Mouse (Mus musculus): ENCODE measurements around the gene Chrna4. TPM values are rescaled to one million over a fixed set of nuclear protein-coding genes. Genes with fewer than 3 reads are reported as not detected.

The Chrna4 gene
- total and polyA plus RNA-seq, 2 experiments from 2014 or later: 17.8 to 24.2 TPM

- H3K9me3 ChIP-seq (ENCODE audit: low read length): no peaks in the 10 kb centered on the region
These were observed 32.2 kb upstream of the Chrna4 start for GRCm38 (mm10) chr2:181075501-181075900.

GRCm38 (mm10) chr2:181072403-181072714 is 29.0 kb upstream of the Chrna4 start:
- no peaks in the 10 kb centered on the region for H3K9me3 ChIP-seq (ENCODE audit: low read length)
- no peaks in the 10 kb centered on the region for H3K36me3 ChIP-seq (ENCODE audit: insufficient read depth)
- ATAC-seq (no peak; the same call in 1 of the 2 replicates), DNase-seq (no peak)
- TF ChIP-seq CTCF (IDR thresholded peaks at IDR 0.05; ENCODE audit: low read depth): no peak
- H3K27ac ChIP-seq (ENCODE audit: low read depth, low read length): no peak overlapping the region
- no peaks in the 10 kb centered on the region for H3K27me3 ChIP-seq (ENCODE audit: insufficient read depth, low read length)
- H3K4me2 ChIP-seq (ENCODE audit: low read depth): no peak overlapping the region
- H3K4me1 ChIP-seq (ENCODE audit: insufficient read depth): no peaks in the 10 kb centered on the region
- 3% methylated on average over 1 of the region's 1 CpGs for WGBS
- H3K4me3 ChIP-seq (ENCODE audit: low read depth, low read length): no peak overlapping the region
- H3K9ac ChIP-seq: no peak overlapping the region

More at GRCm38 (mm10) chr2:181075501-181075900, 32.2 kb upstream of the Chrna4 start:
- TF ChIP-seq CTCF (IDR thresholded peaks at IDR 0.05; ENCODE audit: low read depth): no peak
- Histone ChIP-seq H3K4me2 (ENCODE audit: low read depth) (no peak overlapping the region), H3K27me3 (ENCODE audit: insufficient read depth, low read length) (no peaks in the 10 kb centered on the region), H3K4me1 (ENCODE audit: insufficient read depth) (no peaks in the 10 kb centered on the region), H3K36me3 (ENCODE audit: insufficient read depth) (peaks cover 13% of the 10 kb centered on the region), H3K4me3 (ENCODE audit: low read depth, low read length) (no peak overlapping the region), H3K27ac (ENCODE audit: low read depth, low read length) (no peak overlapping the region), H3K9ac (no peak overlapping the region)
- 86% methylated on average over 12 of the region's 12 CpGs for WGBS
- DNase-seq (no peak), ATAC-seq (no peak)

- Histone ChIP-seq H3K4me1 (ENCODE audit: insufficient read depth) (no peaks in the 10 kb centered on the region), H3K4me3 (ENCODE audit: low read depth, low read length) (no peak overlapping the region), H3K9ac (no peak overlapping the region), H3K27me3 (ENCODE audit: insufficient read depth, low read length) (no peaks in the 10 kb centered on the region), H3K9me3 (ENCODE audit: low read length) (no peaks in the 10 kb centered on the region), H3K36me3 (ENCODE audit: insufficient read depth) (no peaks in the 10 kb centered on the region), H3K27ac (ENCODE audit: low read depth, low read length) (no peak overlapping the region), H3K4me2 (ENCODE audit: low read depth) (no peak overlapping the region)
- ATAC-seq (peak; percentile 75), DNase-seq (peak; percentile 90)
- peak; percentile 97 for TF ChIP-seq CTCF (IDR thresholded peaks at IDR 0.05; ENCODE audit: low read depth)
- WGBS: 49% methylated on average over 7 of the region's 7 CpGs
These were observed 28.5 kb upstream of the Chrna4 start for GRCm38 (mm10) chr2:181071706-181072402.

- H3K4me2 ChIP-seq (ENCODE audit: low read depth): no peak overlapping the region
- H3K9ac ChIP-seq: no peak overlapping the region
- 52% methylated on average over 7 of the region's 7 CpGs for WGBS
- TF ChIP-seq CTCF (IDR thresholded peaks at IDR 0.05; ENCODE audit: low read depth): no peak
- no peak overlapping the region for H3K27ac ChIP-seq (ENCODE audit: low read depth, low read length)
- no peak overlapping the region for H3K4me3 ChIP-seq (ENCODE audit: low read depth, low read length)
- no peaks in the 10 kb centered on the region for H3K27me3 ChIP-seq (ENCODE audit: insufficient read depth, low read length)
- peak; percentile 42 for ATAC-seq
- H3K9me3 ChIP-seq (ENCODE audit: low read length): no peaks in the 10 kb centered on the region
- H3K4me1 ChIP-seq (ENCODE audit: insufficient read depth): no peaks in the 10 kb centered on the region
- no peak for DNase-seq
- H3K36me3 ChIP-seq (ENCODE audit: insufficient read depth): no peaks in the 10 kb centered on the region
These were observed 26.8 kb upstream of the Chrna4 start for GRCm38 (mm10) chr2:181070136-181070535.

GRCm38 (mm10) chr2:181068499-181068898 is 25.2 kb upstream of the Chrna4 start:
- WGBS: 65% methylated on average over 5 of the region's 5 CpGs
- ATAC-seq: no peak
- no peak overlapping the region for H3K27ac ChIP-seq (ENCODE audit: low read depth, low read length)
- no peak overlapping the region for H3K9ac ChIP-seq
- no peaks in the 10 kb centered on the region for H3K27me3 ChIP-seq (ENCODE audit: insufficient read depth, low read length)
- no peaks in the 10 kb centered on the region for H3K9me3 ChIP-seq (ENCODE audit: low read length)
- no peaks in the 10 kb centered on the region for H3K4me1 ChIP-seq (ENCODE audit: insufficient read depth)
- no peak for DNase-seq
- TF ChIP-seq CTCF (IDR thresholded peaks at IDR 0.05; ENCODE audit: low read depth): no peak
- H3K36me3 ChIP-seq (ENCODE audit: insufficient read depth): no peaks in the 10 kb centered on the region
- H3K4me3 ChIP-seq (ENCODE audit: low read depth, low read length): no peak overlapping the region
- H3K4me2 ChIP-seq (ENCODE audit: low read depth): no peak overlapping the region

GRCm38 (mm10) chr2:181065827-181066226 is 22.5 kb upstream of the Chrna4 start:
- H3K36me3 ChIP-seq (ENCODE audit: insufficient read depth): no peaks in the 10 kb centered on the region
- no peak overlapping the region for H3K4me2 ChIP-seq (ENCODE audit: low read depth)
- H3K4me1 ChIP-seq (ENCODE audit: insufficient read depth): no peaks in the 10 kb centered on the region
- no peaks in the 10 kb centered on the region for H3K9me3 ChIP-seq (ENCODE audit: low read length)
- ATAC-seq: no peak
- H3K27me3 ChIP-seq (ENCODE audit: insufficient read depth, low read length): no peaks in the 10 kb centered on the region
- no peak overlapping the region for H3K27ac ChIP-seq (ENCODE audit: low read depth, low read length)
- 61% methylated on average over 4 of the region's 4 CpGs for WGBS
- TF ChIP-seq CTCF (IDR thresholded peaks at IDR 0.05; ENCODE audit: low read depth): no peak
- H3K9ac ChIP-seq: no peak overlapping the region
- DNase-seq: no peak
- no peak overlapping the region for H3K4me3 ChIP-seq (ENCODE audit: low read depth, low read length)

- ATAC-seq: peak; percentile 76
These were observed 16.8 kb upstream of the Chrna4 start for GRCm38 (mm10) chr2:181060127-181060526.

More at GRCm38 (mm10) chr2:181060127-181060526, 16.8 kb upstream of the Chrna4 start:
- 14% methylated on average over 5 of the region's 5 CpGs for WGBS
- H3K36me3 ChIP-seq (ENCODE audit: insufficient read depth): no peaks in the 10 kb centered on the region
- H3K4me3 ChIP-seq (ENCODE audit: low read depth, low read length): no peak overlapping the region
- no peak overlapping the region for H3K4me2 ChIP-seq (ENCODE audit: low read depth)
- no peaks in the 10 kb centered on the region for H3K9me3 ChIP-seq (ENCODE audit: low read length)
- H3K27me3 ChIP-seq (ENCODE audit: insufficient read depth, low read length): no peaks in the 10 kb centered on the region
- H3K9ac ChIP-seq: no peak overlapping the region
- DNase-seq: peak; percentile 88
- H3K27ac ChIP-seq (ENCODE audit: low read depth, low read length): no peak overlapping the region
- TF ChIP-seq CTCF (IDR thresholded peaks at IDR 0.05; ENCODE audit: low read depth): peak; percentile 97
- H3K4me1 ChIP-seq (ENCODE audit: insufficient read depth): peaks cover 7% of the 10 kb centered on the region

All from forebrain, postnatal 0 days (tissue).